Mouse (Mus musculus) MEL (cell line): Measurements from ENCODE around the gene Smurf2.
A peak's percentile ranks its signal among the peaks of the same experiment; 100 is the strongest.

Experiments
- BHLHE40 ChIP-seq: IDR thresholded peaks from 2 replicates; pipeline ENCODE4 v1.6.1; 2012; ENCODE audit warnings: low read depth, mild to moderate bottlenecking, inconsistent platforms, low read length, improper control_type of control experiment, borderline replicate concordance
- CHD2 ChIP-seq: IDR thresholded peaks from 2 replicates; pipeline ENCODE4 v1.6.1; 2011; ENCODE audit warnings: low read length, improper control_type of control experiment
- CTCF ChIP-seq, 3 experiments: IDR thresholded peaks in 2 of 3; conservative IDR thresholded peaks in 1 of 3; 2 replicates each; pipeline ENCODE4 v1.5.1; 2011 to 2012; ENCODE audit warnings: low read length in 3 of 3, low read depth in 2 of 3, mild to moderate bottlenecking in 2 of 3, improper control_type of control experiment in 1 of 3, inconsistent platforms in 1 of 3, mixed read lengths in 1 of 3, moderate library complexity in 1 of 3; ENCODE audit not compliant: control insufficient read depth in 1 of 3, insufficient read depth in 1 of 3, poor library complexity in 1 of 3, severe bottlenecking in 1 of 3
- ELF1 ChIP-seq: IDR thresholded peaks from 2 replicates; pipeline ENCODE4 v1.6.1; 2014; ENCODE audit warnings: low read depth, mild to moderate bottlenecking, inconsistent platforms, low read length, improper control_type of control experiment, moderate library complexity
- GATA1 ChIP-seq: IDR thresholded peaks from 2 replicates; pipeline ENCODE4 v1.6.1; 2011; ENCODE audit warnings: low read depth, low read length, improper control_type of control experiment
- JUND ChIP-seq: IDR thresholded peaks from 2 replicates; pipeline ENCODE4 v1.6.1; 2011; ENCODE audit warnings: low read depth, mild to moderate bottlenecking, improper control_type of control experiment, low read length
- MAZ ChIP-seq: IDR thresholded peaks from 2 replicates; pipeline ENCODE4 v1.6.1; 2012; ENCODE audit warnings: low read depth, mild to moderate bottlenecking, inconsistent platforms, low read length, improper control_type of control experiment
- MYC ChIP-seq: IDR thresholded peaks from 2 replicates; pipeline ENCODE4 v1.6.1; 2011; ENCODE audit warnings: low read depth, mild to moderate bottlenecking, low read length, improper control_type of control experiment, moderate library complexity
- NRF1 ChIP-seq: IDR thresholded peaks from 2 replicates; pipeline ENCODE4 v1.6.1; 2014; ENCODE audit warnings: low read depth, mild to moderate bottlenecking, inconsistent platforms, low read length, improper control_type of control experiment, moderate library complexity; ENCODE audit not compliant: poor library complexity, insufficient read depth, severe bottlenecking
- POLR2A ChIP-seq, 2 experiments: IDR thresholded peaks; 2 replicates each; pipeline ENCODE4 v1.6.1; 2011 to 2012; ENCODE audit warnings: low read length in 2 of 2, mild to moderate bottlenecking in 2 of 2, control low read depth in 1 of 2, improper control_type of control experiment in 1 of 2, low read depth in 1 of 2, moderate library complexity in 1 of 2; ENCODE audit not compliant: control insufficient read depth in 1 of 2, insufficient read depth in 1 of 2, poor library complexity in 1 of 2
- SIN3A ChIP-seq: IDR thresholded peaks from 2 replicates; pipeline ENCODE4 v1.6.1; 2012; ENCODE audit warnings: low read length, improper control_type of control experiment, inconsistent platforms

- TF ChIP-seq CTCF (IDR thresholded peaks at IDR 0.05 in 2 of 3, conservative IDR thresholded peaks at IDR 0.05 in 1 of 3; ENCODE audit: control insufficient read depth in 1 of 3, insufficient read depth in 1 of 3, low read depth in 2 of 3, low read length in 3 of 3, poor library complexity in 1 of 3, severe bottlenecking in 1 of 3) (peak; percentile 1 to 85 (median 39); a peak in 3 of 6 replicates), ELF1 (peak; percentile 55), MAZ (no peak), CHD2 (no peak), JUND (no peak; the same call in 1 of the 2 replicates), NRF1 (no peak), MYC (peak; percentile 75; the same call in 1 of the 2 replicates), SIN3A (no peak), POLR2A (IDR thresholded peaks at IDR 0.05; ENCODE audit: control insufficient read depth in 1 of 2, insufficient read depth in 1 of 2, low read depth in 1 of 2, low read length in 2 of 2, poor library complexity in 1 of 2) (no peak), BHLHE40 (no peak), GATA1 (no peak)
These were observed 69.1 kb downstream of the Smurf2 start for GRCm38 (mm10) chr11:106851438-106851837.
